Mouse (Mus musculus): ENCODE measurements around the gene Smad3. TPM values are rescaled to one million over a fixed set of nuclear protein-coding genes. Genes with fewer than 3 reads are reported as not detected.
A peak's percentile ranks its signal among the peaks of the same experiment; 100 is the strongest.

Smad3 gene
- total RNA-seq, 2 experiments from 2014 or later: 44.9 to 45.0 TPM

DNA sequence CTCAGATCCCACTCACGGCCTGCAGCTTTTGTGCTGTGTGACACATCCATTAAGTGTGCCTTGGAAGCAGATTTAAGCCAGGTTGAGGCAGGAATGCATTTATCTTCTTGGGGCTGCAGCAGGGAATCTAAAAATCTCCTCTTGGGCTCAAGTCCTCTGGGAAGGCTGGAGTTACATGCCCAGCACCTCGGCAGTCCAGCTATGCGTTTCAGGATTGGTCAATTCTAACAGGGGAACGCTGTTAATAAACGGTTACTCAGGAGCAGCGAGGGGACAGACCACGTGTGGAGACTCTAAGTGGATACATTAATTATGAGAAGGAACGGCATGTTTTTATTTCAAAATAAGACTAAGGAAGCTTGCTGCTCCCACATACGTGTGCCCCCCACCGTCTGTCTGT lies 14.7 kb upstream of the Smad3 start:
- no peak for DNase-seq

DNA sequence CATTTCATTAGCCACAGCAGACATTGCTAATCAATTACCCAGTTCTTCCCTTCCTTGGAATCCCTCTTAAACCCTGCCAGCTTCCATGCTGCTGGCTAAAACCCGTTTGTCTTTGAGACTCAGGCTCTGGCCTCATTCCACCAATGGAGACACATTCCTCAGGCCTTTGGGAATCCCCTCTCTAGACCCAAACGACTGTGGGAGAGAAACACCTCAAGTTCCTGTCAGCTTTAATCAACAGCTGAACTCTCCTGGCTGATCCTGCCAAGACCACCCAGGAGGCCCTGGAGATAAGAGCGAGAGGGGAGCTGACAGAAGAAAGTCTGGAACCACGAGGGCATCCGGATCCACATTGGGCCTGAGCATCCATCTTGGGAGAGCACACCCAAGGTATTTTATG lies 13.9 kb upstream of the Smad3 start:
- DNase-seq: no peak

DNA sequence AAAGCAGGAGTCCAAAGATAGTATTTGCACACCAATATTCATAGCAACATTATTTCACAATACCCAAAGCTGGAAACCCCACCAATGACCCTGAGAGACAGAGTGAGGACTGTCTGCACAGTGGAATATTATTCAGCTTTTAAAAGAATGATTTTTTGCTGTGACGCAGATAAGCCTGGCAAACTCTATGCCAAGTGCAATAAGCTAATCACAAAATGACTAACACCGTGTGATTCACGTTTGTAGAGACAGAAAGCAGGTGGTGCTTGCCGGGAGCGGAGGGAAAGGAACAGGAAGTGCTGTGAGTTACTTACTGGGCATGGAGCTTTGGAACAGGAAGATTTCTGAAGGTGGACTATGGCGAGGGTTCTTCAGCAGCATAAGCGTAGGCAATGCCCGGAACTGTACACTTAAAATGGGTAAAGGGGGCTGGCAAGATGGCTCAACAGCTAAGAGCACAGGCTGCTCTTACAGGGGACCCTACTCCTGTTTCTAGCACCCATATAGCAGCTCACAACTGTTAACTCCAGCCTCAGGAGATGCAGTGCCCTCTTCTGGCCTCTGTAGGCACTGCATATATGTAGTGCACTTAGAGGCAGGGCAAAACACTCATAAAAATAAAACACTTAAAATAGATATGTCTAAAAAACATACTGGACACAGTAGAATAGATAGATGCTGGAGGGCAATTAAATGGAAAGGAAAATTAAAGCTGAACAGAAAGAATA lies 3.7 kb upstream of the Smad3 start:
- no peak for DNase-seq

DNA sequence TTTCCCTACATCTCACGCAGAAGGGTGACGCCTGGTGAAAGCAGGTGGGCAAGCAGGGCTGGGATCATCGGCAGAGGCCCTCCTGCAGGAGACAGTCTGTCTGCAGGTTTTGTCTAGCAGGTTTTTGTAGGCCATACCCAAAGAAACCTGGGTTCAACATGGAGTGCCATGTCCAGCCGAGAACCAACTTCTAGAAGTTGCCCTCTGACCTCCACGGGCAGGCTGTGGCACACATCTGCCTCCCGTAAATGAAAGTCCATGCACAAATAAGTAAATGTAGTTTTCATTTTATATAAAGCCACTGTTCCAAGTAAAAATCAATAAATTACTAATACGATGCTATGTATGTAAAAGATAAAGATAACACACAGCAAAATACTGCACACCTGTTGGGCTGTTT lies 3.0 kb upstream of the Smad3 start:
- no peak for DNase-seq

DNA sequence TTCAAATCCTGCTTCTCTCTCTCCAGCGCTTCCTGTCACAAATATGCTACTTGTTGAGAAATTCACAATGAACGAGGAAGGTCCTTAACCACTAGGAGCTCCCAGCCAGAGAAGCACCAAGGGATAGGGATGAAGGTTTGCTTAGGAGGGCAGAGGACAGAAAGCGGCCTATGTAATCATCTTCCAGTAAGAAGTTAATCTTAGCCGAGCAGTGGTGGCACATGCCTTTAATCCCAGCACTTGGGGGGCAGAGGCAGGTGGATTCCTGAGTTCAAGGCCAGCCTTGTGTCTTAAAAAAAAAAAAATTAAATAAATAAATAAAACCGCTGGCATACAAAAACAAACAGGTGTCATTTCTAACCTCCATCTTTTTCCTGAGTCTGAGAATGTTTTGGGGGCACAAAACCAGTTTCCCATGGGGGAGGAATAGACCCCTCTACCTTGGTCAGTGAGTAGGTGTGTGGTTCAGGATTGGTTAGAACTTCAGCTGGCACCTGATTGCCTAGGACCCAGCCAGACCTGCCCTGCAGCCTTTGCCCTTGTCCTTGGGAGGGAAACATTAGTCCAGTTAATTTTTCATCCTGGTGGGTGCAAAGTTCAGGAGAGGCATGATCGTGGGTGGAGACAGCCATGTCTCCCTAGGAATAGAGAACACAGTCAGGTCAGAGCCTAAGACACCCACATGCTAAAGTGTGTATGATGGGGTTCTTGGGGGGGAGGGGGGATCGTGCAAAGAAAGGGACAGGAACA lies 2.4 kb upstream of the Smad3 start:
- no peak for DNase-seq

DNA sequence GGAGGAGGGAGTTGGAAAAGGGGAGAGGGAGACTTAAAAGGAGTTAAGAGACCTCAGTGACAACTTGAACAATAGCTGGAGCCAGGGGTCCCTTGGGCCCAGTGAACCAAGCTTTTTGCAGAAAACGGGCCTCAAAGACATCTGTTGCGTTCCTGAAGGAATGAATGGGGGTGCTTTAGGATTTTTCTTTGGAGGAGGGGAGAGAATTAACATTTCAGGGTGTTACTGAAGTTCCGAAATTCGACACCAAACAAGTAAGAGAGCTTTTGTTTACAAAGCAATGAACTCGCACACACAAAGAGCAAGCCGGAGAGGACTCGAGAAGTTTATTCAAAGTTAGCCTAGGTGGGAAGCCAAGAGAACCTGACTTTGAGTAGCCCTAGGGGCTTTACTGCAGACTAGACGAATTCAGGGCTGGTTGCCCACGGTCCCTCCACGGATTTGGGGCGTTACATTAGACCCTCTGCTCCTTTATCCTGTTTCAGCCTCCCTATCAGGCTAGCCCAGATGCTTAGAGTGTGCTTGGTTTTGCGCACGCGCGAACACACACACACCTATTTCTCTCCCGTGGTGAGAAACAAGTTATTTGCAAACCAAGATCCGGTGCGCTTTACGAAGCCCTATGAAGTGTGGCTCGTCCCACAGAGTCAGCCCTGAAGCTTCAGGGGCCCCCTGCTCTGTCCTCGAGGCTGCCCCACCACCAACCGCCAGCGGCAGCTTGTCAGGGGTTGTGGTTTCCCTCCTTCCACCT lies 1.0 kb upstream of the Smad3 start:
- DNase-seq: no peak

DNA sequence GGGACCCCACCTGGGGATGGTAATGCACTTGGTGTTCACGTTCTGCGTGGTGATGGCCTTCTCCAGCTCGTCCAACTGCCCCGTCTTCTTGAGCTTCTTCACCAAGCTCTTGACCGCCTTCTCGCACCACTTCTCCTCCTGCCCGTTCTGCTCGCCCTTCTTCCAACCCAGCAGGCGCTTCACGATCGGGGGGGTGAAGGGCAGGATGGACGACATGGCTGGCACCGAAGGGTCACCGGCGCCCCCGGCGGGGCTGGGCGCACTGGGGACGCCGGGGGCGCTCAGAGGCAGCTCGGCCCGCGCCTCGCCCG lies 377 bp downstream of the Smad3 start:
- DNase-seq: no peak

DNA sequence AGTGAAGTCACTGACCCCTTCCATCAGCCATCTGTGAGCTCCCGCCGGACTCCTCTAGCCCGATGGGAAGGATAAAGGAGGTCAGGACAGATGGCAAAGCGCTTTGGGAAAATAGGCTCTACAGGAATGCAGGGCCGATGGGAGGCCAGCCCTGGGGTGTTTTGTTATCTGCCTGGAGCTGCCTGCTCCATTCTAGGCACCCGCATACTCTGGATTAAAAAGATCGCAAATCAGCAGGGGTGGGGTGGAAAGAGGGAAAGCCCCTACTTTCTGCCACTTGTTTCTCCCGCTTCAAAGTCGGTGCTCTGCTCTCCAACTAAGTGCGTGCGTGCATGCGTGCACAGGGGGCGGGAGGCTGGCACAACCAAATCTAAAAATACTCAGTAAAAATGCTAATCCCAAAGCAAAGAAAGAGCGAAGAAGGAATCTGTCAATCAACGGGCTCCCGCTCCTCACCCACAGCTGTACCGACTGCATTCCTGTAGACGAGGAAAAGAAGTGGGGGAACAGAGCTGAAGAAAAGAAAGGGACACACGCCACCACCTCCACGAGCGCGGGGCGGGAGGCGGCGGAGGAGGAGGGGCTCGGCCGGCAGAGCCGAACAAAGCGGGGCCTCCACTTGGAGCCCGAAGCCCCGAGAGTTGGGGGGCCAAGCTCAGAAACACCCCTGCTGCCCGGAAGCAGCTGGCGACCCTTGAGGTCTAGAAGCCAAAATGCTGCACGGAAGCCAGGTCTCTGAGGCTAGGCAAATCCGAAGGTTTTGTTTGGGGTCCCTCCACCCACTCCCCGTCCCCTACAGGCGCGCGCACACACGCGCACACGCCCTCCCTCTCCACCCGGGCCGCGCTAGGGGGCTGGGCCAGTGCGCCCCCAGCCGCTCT lies 973 bp downstream of the Smad3 start:
- DNase-seq: peak; percentile 45

DNA sequence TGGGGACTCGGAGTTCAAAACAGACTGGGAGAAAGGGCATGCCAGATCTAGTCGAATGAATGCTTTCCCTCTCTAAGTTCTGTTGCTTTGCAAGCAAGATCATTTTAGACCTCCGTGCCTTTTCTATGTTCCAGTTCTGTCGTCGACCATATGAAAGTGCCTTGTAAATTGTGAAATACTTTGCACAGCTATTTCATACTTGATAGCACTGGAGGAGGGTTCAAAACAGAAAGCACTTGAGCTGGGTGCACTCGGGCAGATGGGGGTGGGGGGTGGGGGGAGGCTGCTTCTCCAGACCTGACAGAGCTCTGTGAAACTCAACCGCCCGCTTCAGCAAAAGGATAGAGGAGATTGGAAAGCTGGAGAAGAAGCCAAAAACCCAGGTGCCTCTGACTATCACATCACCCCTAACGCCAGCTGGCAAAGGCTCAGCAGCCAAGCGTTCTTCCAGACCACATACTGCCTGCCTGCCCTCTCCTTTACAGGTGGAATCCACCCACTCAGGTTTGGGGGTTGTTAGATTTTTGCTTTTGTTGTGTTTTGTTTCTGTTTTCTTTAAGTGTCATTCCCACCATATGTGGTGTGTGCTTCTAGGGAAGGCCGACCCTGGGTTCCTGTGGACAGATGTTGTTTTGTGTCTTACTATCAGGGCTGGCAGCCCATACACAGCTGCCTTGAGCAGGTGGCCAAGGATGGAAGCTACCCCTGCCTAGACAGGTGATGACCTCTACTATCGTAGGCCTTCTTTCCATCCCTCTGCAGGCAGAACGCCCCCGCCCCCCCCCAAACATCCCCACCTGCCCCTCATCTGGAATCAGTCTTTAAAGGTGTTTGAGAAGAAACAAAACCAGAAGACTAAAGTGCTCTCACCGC lies 1.9 kb downstream of the Smad3 start:
- DNase-seq: no peak

DNA sequence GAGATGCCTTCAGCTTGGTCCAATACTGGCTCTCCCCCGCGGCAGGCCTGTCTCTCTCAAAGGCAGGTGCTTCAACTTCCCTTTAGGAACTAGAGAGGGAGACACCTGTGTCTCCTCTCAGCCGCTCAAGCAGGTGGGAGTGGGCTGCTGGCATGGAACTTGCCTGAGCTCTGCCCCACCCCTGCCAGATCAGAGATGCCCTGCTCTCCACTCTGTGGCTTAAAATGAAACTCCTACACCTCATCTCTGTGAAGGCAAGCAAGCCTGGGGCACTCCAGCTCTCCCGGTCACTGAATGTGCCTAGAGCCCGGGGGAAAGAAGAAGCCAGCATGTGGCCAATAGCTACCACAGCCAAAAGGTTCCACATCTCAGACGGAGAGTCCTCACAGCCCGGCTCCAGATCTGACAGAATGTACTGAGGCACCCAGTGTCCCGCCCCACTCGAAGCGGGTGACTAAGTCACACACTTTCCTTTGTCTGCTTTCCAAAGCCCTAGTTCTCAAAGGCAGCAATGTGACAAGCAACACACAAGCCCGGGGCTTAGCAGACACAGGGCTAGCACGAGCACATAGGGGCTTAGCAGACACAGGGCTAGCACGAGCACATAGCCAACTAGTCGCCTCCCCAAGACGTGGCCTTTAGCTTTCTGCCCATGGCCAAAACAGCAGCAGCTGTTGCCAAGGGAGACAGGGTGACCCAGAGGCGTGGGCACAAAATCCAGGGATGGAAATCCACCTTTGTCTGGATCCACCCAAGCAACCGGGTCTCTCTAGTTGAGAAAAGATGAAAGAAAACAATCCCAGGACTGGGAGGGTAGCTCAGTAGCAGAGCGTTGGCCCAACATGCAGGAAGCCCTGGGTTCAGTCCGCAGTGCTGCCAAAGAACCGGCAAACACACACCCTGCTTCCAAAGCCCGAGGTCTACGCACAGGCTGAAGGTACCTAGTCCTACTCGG lies 3.0 kb downstream of the Smad3 start:
- no peak for DNase-seq

DNA sequence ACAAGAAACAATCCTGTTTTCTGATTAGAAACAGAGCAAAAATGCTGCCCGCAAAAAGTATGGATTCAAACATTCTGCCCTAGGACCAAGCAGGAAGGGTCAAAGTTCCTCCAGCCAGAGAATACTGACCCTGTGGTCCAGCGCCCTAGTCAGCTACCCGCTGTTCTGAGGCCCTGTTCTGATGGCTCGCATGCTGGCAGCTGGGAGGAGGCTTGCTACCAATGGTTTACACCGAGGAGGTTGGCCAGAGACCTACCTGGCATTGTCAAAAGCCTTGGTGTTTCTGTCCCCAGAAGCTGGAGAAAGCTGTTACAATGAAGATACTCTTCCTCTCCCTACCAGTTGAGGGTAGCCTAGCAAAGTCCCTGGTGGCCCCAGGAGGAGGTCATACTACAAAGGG lies 3.8 kb downstream of the Smad3 start:
- DNase-seq: no peak

DNA sequence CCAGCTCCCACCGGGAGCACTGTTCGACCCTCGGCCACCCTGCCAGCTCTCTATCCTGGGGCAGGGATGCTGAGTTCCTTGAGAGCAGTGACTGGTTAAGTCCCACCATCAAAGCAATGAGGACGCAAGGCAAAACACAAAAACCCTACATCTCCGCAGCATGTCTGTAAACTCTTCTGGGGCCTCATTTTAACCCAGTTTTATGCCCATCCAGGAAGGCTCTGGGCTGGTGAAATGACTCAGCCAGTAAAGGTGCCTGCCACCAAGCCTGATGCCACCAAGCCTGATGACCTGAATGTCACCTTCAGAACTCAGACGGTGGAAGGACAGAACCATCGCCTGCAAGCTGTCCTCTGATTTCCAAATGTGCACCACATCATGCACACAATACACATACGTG lies 4.4 kb downstream of the Smad3 start:
- no peak for DNase-seq

DNA sequence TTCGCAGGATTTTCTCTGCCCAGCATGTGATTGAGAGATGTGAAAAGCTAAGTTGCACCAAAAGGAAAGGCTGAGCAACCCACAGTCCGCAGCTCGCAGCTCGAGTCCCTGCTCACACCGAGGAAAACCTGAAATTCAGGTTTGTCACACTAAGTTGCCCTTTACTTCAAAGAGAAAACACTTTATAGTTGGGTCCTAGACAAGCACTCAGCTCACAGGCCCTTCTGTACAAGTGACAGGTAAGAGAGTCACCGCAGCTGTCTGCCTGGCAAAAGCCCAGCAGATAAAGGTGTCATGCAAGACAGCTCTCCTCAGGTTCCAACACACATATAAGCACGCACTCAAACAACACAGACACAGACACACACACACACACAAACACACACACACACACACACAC lies 5.2 kb downstream of the Smad3 start:
- DNase-seq: no peak

DNA sequence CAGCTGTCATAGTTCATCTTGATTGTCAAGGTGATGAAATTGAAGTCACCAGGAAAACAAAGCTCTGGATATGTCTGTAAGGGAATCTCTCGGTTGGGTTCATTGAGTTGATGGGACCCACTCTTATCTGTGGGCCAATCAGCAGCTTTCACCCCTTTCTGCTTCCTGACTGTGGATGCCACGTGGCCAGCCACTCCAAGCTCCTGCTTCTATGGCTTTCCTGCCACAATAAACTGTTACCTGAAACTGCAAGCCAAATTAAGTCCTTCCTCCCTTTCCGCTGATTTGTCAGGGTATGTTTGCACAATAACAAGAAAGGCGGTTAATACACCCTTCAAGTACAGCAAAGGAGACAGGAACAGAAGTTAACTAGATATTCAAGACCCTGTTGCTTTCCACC lies 6.5 kb downstream of the Smad3 start:
- DNase-seq: no peak

DNA sequence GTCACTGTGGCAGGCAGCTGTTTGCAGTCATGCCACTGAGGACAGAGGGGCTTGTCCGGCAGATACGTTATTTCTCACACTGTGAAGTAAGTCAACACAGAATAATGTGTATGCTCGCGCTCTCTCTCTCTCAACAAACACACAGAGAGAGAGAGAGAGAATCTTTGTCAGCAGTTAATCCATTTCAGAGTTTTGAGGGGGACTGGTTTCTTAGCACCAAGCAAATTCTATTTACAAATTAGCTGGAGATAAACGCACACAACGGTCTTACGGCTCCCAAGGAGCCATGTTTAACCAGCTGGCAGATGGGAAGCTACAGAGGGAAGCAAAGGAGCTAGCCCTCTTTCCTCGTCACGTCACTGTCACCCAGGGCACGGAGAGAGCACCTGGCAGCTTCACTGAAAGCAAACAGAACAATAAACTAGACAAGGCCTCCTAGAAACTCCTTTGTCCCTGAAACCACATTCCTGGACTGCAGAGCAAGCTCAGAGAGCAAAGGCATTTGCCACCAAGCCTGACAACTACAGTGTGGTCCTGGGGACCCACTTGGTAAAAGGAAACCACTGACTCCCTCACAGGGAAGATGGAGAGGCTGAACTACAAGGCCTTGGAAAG lies 7.3 kb downstream of the Smad3 start:
- no peak for DNase-seq

DNA sequence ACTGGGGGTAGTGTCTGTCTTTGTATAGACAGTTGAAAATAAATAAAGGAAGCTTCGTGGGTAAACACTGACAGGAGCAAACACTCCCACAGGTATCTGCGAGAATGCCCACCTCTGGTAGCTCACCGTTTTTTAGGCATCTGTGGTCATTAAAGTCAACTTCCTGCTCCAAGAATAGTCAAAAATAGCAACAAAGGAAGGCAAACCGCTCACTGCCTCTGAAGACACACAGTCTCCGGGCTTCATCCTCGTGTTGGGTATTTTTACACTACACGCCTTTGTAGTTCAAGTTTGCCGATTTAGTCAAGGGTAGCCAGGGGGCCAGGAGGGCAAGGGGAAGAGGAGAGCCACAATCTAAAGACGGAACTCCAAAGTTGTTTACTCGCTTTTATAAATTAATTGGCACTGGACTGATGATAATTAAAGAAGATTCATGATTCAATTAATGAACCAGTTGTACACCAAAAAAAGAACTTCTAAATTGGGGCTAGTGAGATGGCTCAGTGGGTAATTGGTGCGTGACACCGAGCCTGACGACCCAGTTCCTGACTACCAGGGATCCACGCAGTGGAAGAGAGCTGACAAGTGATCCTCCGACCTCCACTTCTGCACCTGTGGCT lies 8.4 kb downstream of the Smad3 start:
- DNase-seq: no peak

DNA sequence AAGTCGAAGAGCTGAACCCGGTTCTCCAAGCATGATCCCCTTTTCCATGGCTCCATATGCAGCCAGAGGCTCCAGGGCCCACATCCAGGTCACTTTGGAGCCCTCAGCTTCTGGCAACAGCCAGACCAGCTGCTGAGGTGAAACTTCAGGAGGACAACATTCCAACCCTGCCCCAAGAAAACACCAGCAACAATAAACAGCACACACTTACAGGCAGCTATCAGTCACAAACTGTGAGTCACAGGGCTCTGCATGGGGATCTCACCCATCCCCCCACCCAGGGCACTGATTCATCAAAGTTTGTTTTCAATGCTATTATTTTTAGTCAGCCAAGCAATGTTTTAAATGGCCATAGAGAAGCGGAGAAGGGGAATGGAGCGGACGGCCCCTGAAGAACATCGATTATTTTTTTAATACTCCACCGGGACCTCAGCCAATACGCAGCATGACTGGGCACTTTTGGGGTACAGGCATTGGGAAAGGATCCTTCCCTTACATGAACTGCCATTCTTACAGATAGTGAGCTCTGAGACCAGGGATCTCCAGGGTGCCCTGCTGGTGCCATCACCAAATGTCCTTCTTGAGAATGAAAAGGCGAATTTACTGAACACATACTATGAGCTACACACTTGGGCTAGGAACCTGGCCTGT lies 10.0 kb downstream of the Smad3 start:
- no peak for DNase-seq

DNA sequence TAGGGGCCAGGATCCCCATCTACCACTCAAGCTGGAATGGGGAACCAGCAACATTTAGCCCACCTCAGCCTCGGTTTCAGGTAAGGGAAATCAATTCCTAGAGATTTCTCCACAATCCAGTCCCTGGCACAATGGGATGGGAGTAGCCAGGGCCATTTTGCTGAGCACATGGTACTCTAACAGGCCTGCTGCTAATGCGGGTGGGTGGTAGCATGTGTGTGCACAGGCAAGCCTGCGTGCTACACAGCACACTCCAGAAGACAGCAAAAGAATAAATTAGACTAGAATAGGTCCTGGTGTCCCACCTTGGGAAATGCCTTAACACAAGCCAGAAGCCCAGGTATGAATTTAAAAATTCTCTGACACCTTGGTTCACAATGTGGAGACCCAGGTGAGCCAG lies 10.8 kb downstream of the Smad3 start:
- DNase-seq: no peak

All from gastrocnemius, postnatal 10 days (tissue).